Mouse (Mus musculus): ENCODE data around the gene Gbp5.
A peak's percentile ranks its signal among the peaks of the same experiment; 100 is the strongest.

DNA sequence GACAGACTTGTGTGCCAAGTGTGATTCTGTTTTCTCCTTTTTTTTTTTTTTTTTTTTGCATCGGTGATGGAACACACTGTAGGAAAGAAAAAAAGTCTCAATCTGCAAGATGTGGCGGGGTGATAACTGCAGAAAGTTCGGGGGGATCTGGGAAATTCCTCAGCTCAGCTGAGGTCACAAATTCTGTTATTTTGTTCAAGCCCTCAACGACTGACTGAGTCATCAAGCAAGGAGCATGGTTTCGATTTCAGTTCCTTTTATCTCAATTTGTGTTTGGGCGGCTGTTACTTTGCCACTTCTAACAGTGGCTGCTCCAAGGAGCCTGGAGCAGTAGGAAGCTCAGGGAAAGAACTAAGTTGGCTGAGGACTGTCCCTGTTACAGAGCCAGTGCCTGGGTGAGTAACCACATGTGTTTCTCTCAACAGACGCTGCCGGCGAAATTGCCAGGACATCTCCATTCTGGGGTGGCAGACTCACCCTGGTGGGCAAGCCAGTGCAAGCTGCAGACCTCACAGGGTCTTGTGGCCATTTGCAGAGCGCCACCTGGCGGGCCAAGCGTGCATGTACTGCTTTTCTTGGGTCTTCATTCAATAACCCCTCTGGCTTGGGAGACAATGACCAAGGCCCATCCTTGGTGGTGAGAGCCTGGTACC is 66.6 kb downstream of the Gbp5 start:
- TF ChIP-seq POLR2A (IDR thresholded peaks at IDR 0.05; ENCODE audit: borderline replicate concordance, low read depth, low read length) (no peak), CTCF (IDR thresholded peaks at IDR 0.05; ENCODE audit: low read depth, low read length) (peak; percentile 99)

All from bone marrow macrophage, adult 2 months (primary cell).